Mouse (Mus musculus) splenic B cell, adult 2 months (primary cell): Measurements from ENCODE around the gene Trp73.

Experiments
- DNase-seq: peaks from one replicate; pipeline ENCODE4 v3.0.0-alpha.2; 2011; ENCODE audit warnings: low read depth, low spot score
- H3K27me3 ChIP-seq: 2 replicates; pipeline ENCODE4 v1.6.1; 2012; ENCODE audit warnings: mild to moderate bottlenecking, low read length, moderate library complexity, mixed read lengths; ENCODE audit not compliant: control insufficient read depth, poor library complexity, insufficient read depth, severe bottlenecking
- H3K36me3 ChIP-seq: 2 replicates; pipeline ENCODE4 v1.6.1; 2012; ENCODE audit warnings: mild to moderate bottlenecking, low read length, moderate library complexity, mixed read lengths; ENCODE audit not compliant: control insufficient read depth, poor library complexity, insufficient read depth, severe bottlenecking

Trp73 gene

GRCm38 (mm10) chr4:154023754-154024601 is 116.0 kb downstream of the Trp73 start:
- peaks cover 2% of the 10 kb centered on the region; the same call in 1 of the 2 replicates for H3K36me3 ChIP-seq
- no peak for DNase-seq
- H3K27me3 ChIP-seq, result no peaks in the 10 kb centered on the region

GRCm38 (mm10) chr4:154022844-154023243 is 117.2 kb downstream of the Trp73 start:
- H3K27me3 ChIP-seq, result no peaks in the 10 kb centered on the region
- H3K36me3 ChIP-seq, result peaks cover 2% of the 10 kb centered on the region; the same call in 1 of the 2 replicates
- DNase-seq, result no peak

GRCm38 (mm10) chr4:154022407-154022806 is 117.6 kb downstream of the Trp73 start:
- H3K36me3 ChIP-seq, result peaks cover 2% of the 10 kb centered on the region; the same call in 1 of the 2 replicates
- DNase-seq, result no peak
- H3K27me3 ChIP-seq, result no peaks in the 10 kb centered on the region

GRCm38 (mm10) chr4:154021432-154021831 is 118.6 kb downstream of the Trp73 start:
- no peak for DNase-seq
- Histone ChIP-seq H3K36me3 (peaks cover 2% of the 10 kb centered on the region; the same call in 1 of the 2 replicates), H3K27me3 (no peaks in the 10 kb centered on the region)

GRCm38 (mm10) chr4:154019571-154019970 is 120.4 kb downstream of the Trp73 start:
- no peaks in the 10 kb centered on the region for H3K27me3 ChIP-seq
- peaks cover 2% of the 10 kb centered on the region; the same call in 1 of the 2 replicates for H3K36me3 ChIP-seq
- DNase-seq, result peak; percentile 62

- no peak for DNase-seq
- Histone ChIP-seq H3K36me3 (no peaks in the 10 kb centered on the region; the same call in 1 of the 2 replicates), H3K27me3 (no peaks in the 10 kb centered on the region)
Observed at GRCm38 (mm10) chr4:154015476-154015875, 124.5 kb downstream of the Trp73 start.

- peak; percentile 26 for DNase-seq
- no peaks in the 10 kb centered on the region for H3K27me3 ChIP-seq
- H3K36me3 ChIP-seq, result no peaks in the 10 kb centered on the region; the same call in 1 of the 2 replicates
Observed at GRCm38 (mm10) chr4:154012132-154012882, 127.7 kb downstream of the Trp73 start.

- no peaks in the 10 kb centered on the region; the same call in 1 of the 2 replicates for H3K36me3 ChIP-seq
- no peaks in the 10 kb centered on the region for H3K27me3 ChIP-seq
- peak; percentile 83 for DNase-seq
Observed at GRCm38 (mm10) chr4:154011646-154012089, 128.3 kb downstream of the Trp73 start, which contains the start of gene Lrrc47. TSS of gene Lrrc47 (plus strand) at chr4:154011731.

- no peaks in the 10 kb centered on the region for H3K27me3 ChIP-seq
- DNase-seq, result no peak
- H3K36me3 ChIP-seq, result peaks cover 1% of the 10 kb centered on the region
Observed at GRCm38 (mm10) chr4:154010907-154011645, 128.9 kb downstream of the Trp73 start.

- Histone ChIP-seq H3K36me3 (peaks cover 2% of the 10 kb centered on the region), H3K27me3 (no peaks in the 10 kb centered on the region)
- no peak for DNase-seq
Observed at GRCm38 (mm10) chr4:154007759-154008158, 132.2 kb downstream of the Trp73 start.

GRCm38 (mm10) chr4:154006264-154006663 is 133.7 kb downstream of the Trp73 start:
- Histone ChIP-seq H3K36me3 (peaks cover 3% of the 10 kb centered on the region), H3K27me3 (no peaks in the 10 kb centered on the region)
- no peak for DNase-seq
